Mouse (Mus musculus) G1E (cell line): ENCODE data around the gene Alox12b. TPM values are rescaled to one million over a fixed set of nuclear protein-coding genes. Genes with fewer than 3 reads are reported as not detected.

Experiments
- ATAC-seq: 2 replicates; pipeline ENCODE4 v1.8.0; 2016; ENCODE audit warnings: mild to moderate bottlenecking; ENCODE audit not compliant: insufficient number of reproducible peaks, poor library complexity, low FRiP score, severe bottlenecking; ENCODE audit errors: extremely low read depth
- DNase-seq: peaks from one replicate; pipeline ENCODE4 v3.0.0; 2012; ENCODE audit warnings: low spot score
- H3K27me3 ChIP-seq: 2 replicates; pipeline ENCODE4 v1.6.1; 2012; ENCODE audit warnings: mild to moderate bottlenecking, low read length, inconsistent platforms; ENCODE audit not compliant: insufficient read depth
- H3K36me3 ChIP-seq: replicated peaks from 2 replicates; pipeline ENCODE3; 2012; ENCODE audit warnings: mild to moderate bottlenecking, inconsistent platforms
- H3K4me1 ChIP-seq: 2 replicates; pipeline ENCODE4 v1.6.1; 2012; ENCODE audit warnings: low read depth, low read length, inconsistent platforms, mixed read lengths; ENCODE audit not compliant: insufficient read depth
- H3K4me3 ChIP-seq: 2 replicates; pipeline ENCODE4 v1.5.1; 2012; ENCODE audit warnings: low read depth, mild to moderate bottlenecking, inconsistent platforms, low read length, moderate library complexity, mixed read lengths
- H3K9me3 ChIP-seq: replicated peaks from 2 replicates; pipeline ENCODE4 v1.6.1; 2012; ENCODE audit warnings: inconsistent platforms
- CTCF ChIP-seq: IDR thresholded peaks from 2 replicates; pipeline ENCODE4 v1.5.1; 2012; ENCODE audit warnings: low read depth, low read length, inconsistent platforms, mixed read lengths
- GATA1 ChIP-seq: IDR thresholded peaks from 2 replicates; pipeline ENCODE4 v1.6.1; 2012; ENCODE audit warnings: borderline replicate concordance, low read length, inconsistent platforms, mixed read lengths
- GATA2 ChIP-seq: IDR thresholded peaks from 2 replicates; pipeline ENCODE4 v1.6.1; 2012; ENCODE audit warnings: low read depth, low read length, inconsistent platforms, borderline replicate concordance
- POLR2AphosphoS5 ChIP-seq: IDR thresholded peaks from 2 replicates; pipeline ENCODE4 v1.6.1; 2012; ENCODE audit warnings: low read depth, low read length, inconsistent platforms; ENCODE audit not compliant: insufficient replicate concordance
- TAL1 ChIP-seq: conservative IDR thresholded peaks from 2 replicates; pipeline ENCODE4 v1.6.1; 2012; ENCODE audit warnings: low read depth, low read length, inconsistent platforms, mixed read lengths
- polyA plus RNA-seq: library from polyadenylated mRNA; stranded (reverse); fragments of >175 nt; gene quantifications from 2 replicates; pipeline ENCODE4 v1.2.3, GENCODE M21; 2012
- total RNA-seq, 2 experiments: library from RNA; stranded (forward) in 1 of 2; stranded (reverse) in 1 of 2; fragments of 200-1000 nt in 1 of 2; fragments of >200 nt in 1 of 2; fragmentation: Nextera tagmentation in 1 of 2; gene quantifications; 2 replicates each; pipeline ENCODE4 v1.2.3; 2014 to 2017

The Alox12b gene
- total and polyA plus RNA-seq, 3 experiments = not detected

GRCm38 (mm10) chr11:69185031-69185430, 28.2 kb downstream of the Alox12b start:
- TF ChIP-seq TAL1 (no peak), POLR2AphosphoS5 (no peak), GATA2 (no peak), CTCF (no peak), GATA1 (no peak)

GRCm38 (mm10) chr11:69185936-69186335, 29.1 kb downstream of the Alox12b start:
- H3K27me3 ChIP-seq = peaks cover 34% of the 10 kb centered on the region; the same call in 1 of the 2 replicates
- ATAC-seq (no peak), DNase-seq (no peak)
- H3K36me3 ChIP-seq = no peaks in the 10 kb centered on the region
- no peak overlapping the region for H3K4me3 ChIP-seq
- H3K9me3 ChIP-seq = no peaks in the 10 kb centered on the region
- peaks cover 3% of the 10 kb centered on the region; the same call in 1 of the 2 replicates for H3K4me1 ChIP-seq
- TF ChIP-seq CTCF (no peak), POLR2AphosphoS5 (no peak)

More at GRCm38 (mm10) chr11:69185031-69185430, 28.2 kb downstream of the Alox12b start:
- peaks cover 32% of the 10 kb centered on the region; the same call in 1 of the 2 replicates for H3K27me3 ChIP-seq
- peaks cover 3% of the 10 kb centered on the region; the same call in 1 of the 2 replicates for H3K4me1 ChIP-seq
- no peaks in the 10 kb centered on the region for H3K9me3 ChIP-seq
- DNase-seq (no peak), ATAC-seq (no peak)
- H3K4me3 ChIP-seq = no peak overlapping the region
- H3K36me3 ChIP-seq = no peaks in the 10 kb centered on the region

- Histone ChIP-seq H3K27me3 (peaks cover 37% of the 10 kb centered on the region), H3K4me1 (peaks cover 3% of the 10 kb centered on the region; the same call in 1 of the 2 replicates), H3K9me3 (no peaks in the 10 kb centered on the region), H3K36me3 (no peaks in the 10 kb centered on the region), H3K4me3 (no peak overlapping the region)
- peak; percentile 30 for DNase-seq
- TF ChIP-seq GATA2 (no peak), CTCF (peak; percentile 14; the same call in 1 of the 2 replicates)
- ATAC-seq = no peak
Measured at GRCm38 (mm10) chr11:69192840-69193239, 36.1 kb downstream of the Alox12b start.

- Histone ChIP-seq H3K9me3 (no peaks in the 10 kb centered on the region), H3K36me3 (no peaks in the 10 kb centered on the region), H3K4me3 (no peak overlapping the region), H3K27me3 (peaks cover 39% of the 10 kb centered on the region), H3K4me1 (no peaks in the 10 kb centered on the region; the same call in 1 of the 2 replicates)
- DNase-seq (no peak), ATAC-seq (no peak)
- TF ChIP-seq CTCF = no peak
- no peak for TF ChIP-seq GATA2
- TF ChIP-seq GATA1 = no peak
- no peak for TF ChIP-seq TAL1
- no peak for TF ChIP-seq POLR2AphosphoS5
Measured at GRCm38 (mm10) chr11:69196766-69197165, 40.0 kb downstream of the Alox12b start.

GRCm38 (mm10) chr11:69197194-69197593, 40.4 kb downstream of the Alox12b start:
- ATAC-seq (no peak), DNase-seq (no peak)
- Histone ChIP-seq H3K9me3 (no peaks in the 10 kb centered on the region), H3K4me1 (no peaks in the 10 kb centered on the region; the same call in 1 of the 2 replicates), H3K4me3 (no peak overlapping the region), H3K36me3 (no peaks in the 10 kb centered on the region), H3K27me3 (peaks cover 42% of the 10 kb centered on the region)
- TF ChIP-seq GATA1 (no peak), TAL1 (no peak), GATA2 (no peak), CTCF (no peak), POLR2AphosphoS5 (no peak)

GRCm38 (mm10) chr11:69197743-69198142, 41.0 kb downstream of the Alox12b start, which contains the start of gene Alox8:
Gene Alox8, minus strand, starts transcription at chr11:69197843.
- H3K27me3 ChIP-seq = peaks cover 48% of the 10 kb centered on the region
- no peak for ATAC-seq

More at GRCm38 (mm10) chr11:69197743-69198142, 41.0 kb downstream of the Alox12b start, which contains the start of gene Alox8:
- no peaks in the 10 kb centered on the region for H3K36me3 ChIP-seq
- TF ChIP-seq POLR2AphosphoS5 = no peak
- no peak for TF ChIP-seq GATA1
- TF ChIP-seq CTCF = no peak
- no peak for TF ChIP-seq TAL1
- no peak for TF ChIP-seq GATA2
- no peak for DNase-seq
- H3K4me1 ChIP-seq = no peaks in the 10 kb centered on the region; the same call in 1 of the 2 replicates
- no peaks in the 10 kb centered on the region for H3K9me3 ChIP-seq
- H3K4me3 ChIP-seq = no peak within 1 kb of the TSS
